Mouse (Mus musculus) embryonic facial prominence, embryonic 11.5 days (tissue): ENCODE data around the gene Gm17361. TPM values are rescaled to one million over a fixed set of nuclear protein-coding genes. Genes with fewer than 3 reads are reported as not detected.
"Not testable (repeated sequence)": the region's sequence is repeated elsewhere in the genome, so short reads cannot be mapped to it uniquely, and the experiment has no call there.

Experiments used
- ATAC-seq: fragments of 200-750 bp; cut with Nextera tagmentation; replicated peaks from 2 replicates; pipeline ENCODE4 v1.8.0; 2017; ENCODE audit warnings: low read depth; ENCODE audit not compliant: insufficient number of reproducible peaks, low FRiP score, low TSS enrichment
- DNase-seq: peaks from one replicate; pipeline ENCODE4 v3.0.0-alpha.2; 2015; ENCODE audit warnings: low spot score
- H3K27ac ChIP-seq: fragments of 300-500 bp; sonication (generic); replicated peaks from 2 replicates; pipeline ENCODE4 v1.5.1; 2014; ENCODE audit warnings: mild to moderate bottlenecking, low read depth, low read length, control low read depth
- H3K27me3 ChIP-seq: fragments of 300-500 bp; sonication (generic); 2 replicates; pipeline ENCODE4 v1.6.1; 2014; ENCODE audit warnings: mild to moderate bottlenecking, low read length, moderate library complexity, mixed read lengths; ENCODE audit not compliant: control insufficient read depth, insufficient read depth
- H3K36me3 ChIP-seq: fragments of 300-500 bp; sonication (generic); replicated peaks from 2 replicates; pipeline ENCODE4 v1.6.1; 2014; ENCODE audit warnings: low read depth, mild to moderate bottlenecking, low read length, moderate library complexity, mixed read lengths; ENCODE audit not compliant: control insufficient read depth, insufficient read depth
- H3K4me1 ChIP-seq: fragments of 300-500 bp; sonication (generic); 2 replicates; pipeline ENCODE4 v1.6.1; 2014; ENCODE audit warnings: low read length, mixed read lengths; ENCODE audit not compliant: control insufficient read depth, insufficient read depth
- H3K4me2 ChIP-seq: fragments of 300-500 bp; sonication (generic); 2 replicates; pipeline ENCODE4 v1.6.1; 2014; ENCODE audit warnings: low read depth, mild to moderate bottlenecking, control low read depth, low read length, moderate library complexity
- H3K4me3 ChIP-seq: fragments of 300-500 bp; sonication (generic); 2 replicates; pipeline ENCODE4 v1.5.1; 2014; ENCODE audit warnings: low read depth, low read length, control low read depth
- H3K9ac ChIP-seq: fragments of 300-500 bp; sonication (generic); replicated peaks from 2 replicates; pipeline ENCODE4 v1.6.1; 2014; ENCODE audit warnings: mild to moderate bottlenecking, control low read depth, low read length
- H3K9me3 ChIP-seq: fragments of 300-500 bp; sonication (generic); replicated peaks from 2 replicates; pipeline ENCODE4 v1.6.1; 2016; ENCODE audit warnings: mild to moderate bottlenecking, low read length, inconsistent platforms, mixed read lengths; ENCODE audit not compliant: control insufficient read depth
- WGBS: fragments of 180-500 bp; shearing (Covaris S2); extraction: QIAGEN DNeasy Blood & Tissue Kit; methylation state at CpG from one replicate; pipeline ENCODE4 v1.1.7; 2014; 5-methylcytosine and 5-hydroxymethylcytosine counted together
- polyA plus RNA-seq: library from polyadenylated mRNA; unstranded; fragments of >200 nt; fragmentation: Nextera tagmentation; extraction: Ambion mirVana; gene quantifications from 2 replicates; pipeline ENCODE4 v1.2.1, GENCODE M21; 2014

Gm17361 gene
- not detected in 2 replicates for polyA plus RNA-seq

- not testable (repeated sequence) for H3K4me1 ChIP-seq, H3K9me3 ChIP-seq, H3K27ac ChIP-seq, H3K9ac ChIP-seq, DNase-seq, H3K4me2 ChIP-seq, H3K4me3 ChIP-seq, ATAC-seq, H3K36me3 ChIP-seq, H3K27me3 ChIP-seq
- WGBS = no CpG with 5 or more reads among the region's 4 CpGs
These were observed at the start of gene Gm17361 for GRCm38 (mm10) chrX:125003863-125004262. Gm17361 (plus strand) TSS chrX:125004163.
